Mouse (Mus musculus): ENCODE data around the gene Oit3. TPM values are rescaled to one million over a fixed set of nuclear protein-coding genes. Genes with fewer than 3 reads are reported as not detected.

The Oit3 gene
- polyA plus RNA-seq, 1 experiment from 2014 or later: 5.4 TPM

DNA sequence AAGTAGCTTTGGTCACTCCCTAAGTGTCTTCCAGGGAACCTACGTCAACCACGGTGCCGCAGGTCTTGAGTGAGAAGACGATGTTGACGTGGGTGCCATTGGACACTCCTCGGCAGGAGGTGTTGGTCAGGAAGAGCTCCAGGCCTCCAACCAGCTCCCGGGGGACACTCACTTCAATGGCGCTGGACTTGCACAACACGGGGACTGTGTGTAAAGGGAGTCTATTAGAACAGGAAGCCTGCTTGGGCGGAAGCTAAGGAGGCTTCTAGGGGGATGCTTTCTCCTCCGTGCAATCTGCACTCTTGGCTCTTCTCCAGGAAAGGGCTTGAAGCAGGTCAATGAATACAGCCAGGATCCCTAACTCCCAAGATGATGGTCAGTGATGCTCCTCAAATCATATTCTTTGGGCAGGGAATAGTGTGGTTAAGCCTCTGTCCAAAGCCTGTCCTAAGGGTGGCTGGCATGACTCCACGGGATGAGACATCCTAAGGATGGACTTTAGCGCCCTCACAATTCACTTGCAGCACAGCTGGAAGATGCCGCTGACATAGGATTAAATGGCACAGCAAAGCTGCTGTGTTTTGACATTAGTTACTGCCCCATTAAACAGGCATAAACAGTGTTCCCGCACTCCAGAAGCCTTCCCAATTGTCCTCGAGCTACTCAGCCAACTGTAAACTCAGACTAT lies 12.0 kb downstream of the Oit3 start:
- no peaks in the 10 kb centered on the region for H3K27me3 ChIP-seq (replicated peaks)
- H3K9me3 ChIP-seq: no peaks in the 10 kb centered on the region
- H3K4me2 ChIP-seq: no peak overlapping the region
- peaks cover 37% of the 10 kb centered on the region for H3K4me1 ChIP-seq
- H3K9ac ChIP-seq: no peak overlapping the region
- 69% methylated on average over 16 of the region's 16 CpGs for WGBS
- no peak for ATAC-seq (ENCODE audit: extremely low read depth, insufficient number of reproducible peaks, low FRiP score, low TSS enrichment)
- H3K36me3 ChIP-seq: no peaks in the 10 kb centered on the region
- no peak overlapping the region for H3K4me3 ChIP-seq
- no peak overlapping the region for H3K27ac ChIP-seq (replicated peaks)

DNA sequence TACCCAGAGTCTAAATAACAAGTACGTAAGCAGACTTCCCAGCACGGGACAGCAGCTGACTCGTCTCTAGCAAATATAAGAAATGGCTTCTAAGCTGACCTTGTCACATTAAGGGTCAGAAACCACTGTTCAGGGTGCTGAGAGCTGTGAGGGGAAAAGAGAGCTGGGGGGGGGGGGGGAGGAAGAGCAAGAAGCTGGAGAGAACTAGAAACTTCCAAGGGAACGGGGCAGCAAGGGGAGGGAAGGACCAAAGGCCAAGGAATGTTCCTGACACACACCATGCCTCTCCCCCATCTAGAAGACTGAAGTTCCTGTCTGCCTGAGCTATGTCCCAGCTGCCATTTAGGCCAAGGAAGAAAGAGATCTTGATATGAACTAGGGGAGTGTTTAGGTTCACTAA lies 15.2 kb downstream of the Oit3 start:
- no peak overlapping the region for H3K9ac ChIP-seq
- WGBS: 61% methylated on average over 4 of the region's 4 CpGs
- ATAC-seq (ENCODE audit: extremely low read depth, insufficient number of reproducible peaks, low FRiP score, low TSS enrichment): no peak
- H3K36me3 ChIP-seq: no peaks in the 10 kb centered on the region
- no peaks in the 10 kb centered on the region for H3K27me3 ChIP-seq (replicated peaks)
- H3K9me3 ChIP-seq: no peaks in the 10 kb centered on the region
- H3K4me2 ChIP-seq: no peak overlapping the region
- no peak overlapping the region for H3K27ac ChIP-seq (replicated peaks)
- H3K4me3 ChIP-seq: no peak overlapping the region
- H3K4me1 ChIP-seq: peaks cover 40% of the 10 kb centered on the region

DNA sequence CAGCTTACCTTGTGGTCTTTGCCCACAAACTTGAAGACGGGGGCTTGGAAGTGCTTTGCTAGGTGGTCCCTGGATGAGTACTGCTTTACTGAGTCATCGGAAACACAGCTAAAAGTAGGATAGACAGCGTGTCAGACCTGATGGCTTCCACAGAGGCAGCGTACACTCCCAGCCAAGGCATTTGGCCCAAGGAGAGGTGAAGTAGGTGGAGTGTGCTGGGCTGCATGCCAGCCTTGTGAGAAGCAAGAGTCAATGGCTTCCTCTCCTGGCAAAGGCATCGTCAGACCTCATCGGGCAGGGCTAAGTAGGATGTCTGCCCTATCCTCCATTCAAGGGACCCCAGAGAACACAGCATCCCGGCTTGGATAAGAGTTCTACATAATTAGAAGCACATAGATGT lies 16.2 kb downstream of the Oit3 start:
- Histone ChIP-seq H3K36me3 (no peaks in the 10 kb centered on the region), H3K27ac (replicated peaks) (no peak overlapping the region), H3K4me1 (peaks cover 29% of the 10 kb centered on the region), H3K9me3 (no peaks in the 10 kb centered on the region), H3K4me2 (no peak overlapping the region), H3K9ac (no peak overlapping the region), H3K27me3 (replicated peaks) (no peaks in the 10 kb centered on the region), H3K4me3 (no peak overlapping the region)
- ATAC-seq (ENCODE audit: extremely low read depth, insufficient number of reproducible peaks, low FRiP score, low TSS enrichment): peak; percentile 31; the same call in 1 of the 2 replicates
- WGBS: 57% methylated on average over 7 of the region's 7 CpGs

DNA sequence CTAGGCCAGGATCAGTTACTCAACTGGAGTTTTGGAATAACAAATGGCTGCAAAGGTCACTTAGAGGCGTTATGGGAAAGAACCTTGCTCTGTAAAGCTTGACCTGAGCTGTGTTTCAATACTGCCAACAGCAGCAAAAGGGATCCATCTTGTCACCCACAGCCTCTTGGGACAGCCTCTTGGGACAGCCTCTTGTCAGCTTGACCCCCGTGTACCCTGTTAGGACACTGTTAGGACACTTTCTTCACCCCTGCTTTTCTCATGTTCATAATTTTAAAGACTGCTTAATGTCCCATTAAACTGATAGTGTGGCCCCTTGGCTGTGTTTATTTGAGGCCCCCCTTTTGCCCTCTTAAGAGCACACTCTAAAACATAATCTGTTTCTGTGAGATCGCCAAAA lies 17.1 kb downstream of the Oit3 start:
- Histone ChIP-seq H3K4me3 (no peak overlapping the region), H3K9ac (no peak overlapping the region), H3K4me1 (peaks cover 20% of the 10 kb centered on the region), H3K27me3 (replicated peaks) (no peaks in the 10 kb centered on the region), H3K4me2 (no peak overlapping the region), H3K27ac (replicated peaks) (no peak overlapping the region), H3K36me3 (no peaks in the 10 kb centered on the region), H3K9me3 (no peaks in the 10 kb centered on the region)
- no peak for ATAC-seq (ENCODE audit: extremely low read depth, insufficient number of reproducible peaks, low FRiP score, low TSS enrichment)
- 69% methylated on average over 3 of the region's 3 CpGs for WGBS

DNA sequence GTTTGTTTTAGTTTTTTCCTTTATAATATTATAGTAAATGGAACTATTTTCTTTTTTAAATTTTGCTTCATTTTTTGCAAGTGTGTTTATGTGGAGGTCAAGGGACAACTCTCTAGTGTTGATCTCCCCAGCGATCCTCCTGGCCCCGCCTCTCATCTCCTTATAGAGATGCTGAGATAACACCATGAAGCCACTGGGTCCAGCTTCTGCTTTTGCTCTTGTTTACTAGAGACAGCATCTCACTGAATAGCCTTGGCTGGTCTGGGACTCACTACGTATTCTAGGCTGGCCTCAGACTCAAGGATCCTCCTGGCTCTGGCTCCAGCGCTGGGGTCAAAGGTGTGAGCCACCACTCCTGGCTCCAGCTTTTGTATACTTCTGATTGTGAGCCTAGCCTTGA lies 22.1 kb downstream of the Oit3 start:
- Histone ChIP-seq H3K9me3 (no peaks in the 10 kb centered on the region), H3K9ac (no peak overlapping the region), H3K27me3 (replicated peaks) (no peaks in the 10 kb centered on the region), H3K4me2 (no peak overlapping the region), H3K36me3 (no peaks in the 10 kb centered on the region), H3K4me1 (peaks cover 13% of the 10 kb centered on the region; the same call in 1 of the 2 replicates), H3K4me3 (no peak overlapping the region), H3K27ac (replicated peaks) (no peak overlapping the region)
- ATAC-seq (ENCODE audit: extremely low read depth, insufficient number of reproducible peaks, low FRiP score, low TSS enrichment): no peak
- WGBS: 82% methylated on average over 4 of the region's 4 CpGs

GRCm38 (mm10) chr10:59416623-59417022 lies 25.0 kb downstream of the Oit3 start:
- H3K4me2 ChIP-seq: no peak overlapping the region
- no peak overlapping the region for H3K9ac ChIP-seq
- H3K27ac ChIP-seq (replicated peaks): peak overlapping the region; percentile 33
- no peaks in the 10 kb centered on the region for H3K27me3 ChIP-seq (replicated peaks)
- no peak overlapping the region for H3K4me3 ChIP-seq
- H3K4me1 ChIP-seq: peaks cover 9% of the 10 kb centered on the region; the same call in 1 of the 2 replicates
- H3K9me3 ChIP-seq: no peaks in the 10 kb centered on the region
- no peak for ATAC-seq (ENCODE audit: extremely low read depth, insufficient number of reproducible peaks, low FRiP score, low TSS enrichment)
- no peaks in the 10 kb centered on the region for H3K36me3 ChIP-seq
- 42% methylated on average over 3 of the region's 3 CpGs for WGBS

DNA sequence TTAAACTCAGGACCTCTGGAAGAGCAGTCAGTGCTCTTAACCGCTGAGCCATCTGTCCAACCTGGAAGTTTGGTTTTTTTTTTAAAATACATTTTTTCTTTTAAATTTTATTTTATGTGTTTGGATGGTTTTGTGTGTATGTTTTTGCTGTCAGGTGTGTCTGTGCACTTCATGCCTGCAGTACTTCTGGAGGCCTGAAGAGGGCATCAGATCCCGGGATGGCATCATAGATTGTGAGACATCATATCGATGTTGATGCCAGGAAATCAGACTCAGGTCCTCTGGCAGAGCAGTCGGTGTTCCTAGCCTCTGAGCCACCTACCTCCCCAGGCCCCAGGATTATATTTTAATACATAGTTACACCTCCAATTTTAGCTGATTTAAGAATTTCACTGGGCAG lies 27.9 kb downstream of the Oit3 start:
- Histone ChIP-seq H3K36me3 (no peaks in the 10 kb centered on the region), H3K9ac (no peak overlapping the region), H3K27me3 (replicated peaks) (no peaks in the 10 kb centered on the region), H3K4me2 (no peak overlapping the region), H3K4me3 (no peak overlapping the region), H3K9me3 (no peaks in the 10 kb centered on the region), H3K27ac (replicated peaks) (no peak overlapping the region), H3K4me1 (peaks cover 9% of the 10 kb centered on the region; the same call in 1 of the 2 replicates)
- 84% methylated on average over 4 of the region's 4 CpGs for WGBS
- no peak for ATAC-seq (ENCODE audit: extremely low read depth, insufficient number of reproducible peaks, low FRiP score, low TSS enrichment)

- Histone ChIP-seq H3K4me3 (no peak overlapping the region), H3K4me2 (no peak overlapping the region), H3K27ac (replicated peaks) (no peak overlapping the region), H3K9ac (no peak overlapping the region), H3K9me3 (no peaks in the 10 kb centered on the region), H3K27me3 (replicated peaks) (no peaks in the 10 kb centered on the region), H3K4me1 (no peaks in the 10 kb centered on the region), H3K36me3 (no peaks in the 10 kb centered on the region)
- ATAC-seq (ENCODE audit: extremely low read depth, insufficient number of reproducible peaks, low FRiP score, low TSS enrichment): no peak
- WGBS: 72% methylated on average over 12 of the region's 12 CpGs
Observed at GRCm38 (mm10) chr10:59410264-59410663, 31.3 kb downstream of the Oit3 start.

DNA sequence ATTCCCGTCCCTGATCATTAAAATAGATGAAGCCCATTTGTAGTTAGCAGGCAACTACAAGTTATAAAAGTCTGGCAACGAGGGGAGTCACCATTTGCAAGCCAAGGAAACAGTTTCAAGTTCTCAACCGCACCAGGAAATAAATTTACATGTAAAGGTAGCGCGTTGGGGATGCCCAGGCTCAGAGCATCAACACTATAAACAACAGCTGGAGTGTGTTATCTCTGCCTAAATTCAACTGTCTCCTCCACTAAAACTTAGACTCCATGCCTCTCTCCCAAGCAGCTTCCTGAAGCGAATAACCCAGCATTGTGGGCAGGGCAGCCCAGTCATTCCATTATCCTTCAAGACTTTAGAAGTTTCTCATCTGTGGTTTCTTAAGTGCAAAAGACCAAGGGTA lies 33.1 kb downstream of the Oit3 start:
- Histone ChIP-seq H3K27ac (replicated peaks) (no peak overlapping the region), H3K4me3 (no peak overlapping the region), H3K36me3 (no peaks in the 10 kb centered on the region), H3K4me1 (peaks cover 8% of the 10 kb centered on the region), H3K9me3 (no peaks in the 10 kb centered on the region), H3K4me2 (no peak overlapping the region), H3K27me3 (replicated peaks) (no peaks in the 10 kb centered on the region), H3K9ac (no peak overlapping the region)
- ATAC-seq (ENCODE audit: extremely low read depth, insufficient number of reproducible peaks, low FRiP score, low TSS enrichment): no peak
- WGBS: 59% methylated on average over 6 of the region's 6 CpGs

DNA sequence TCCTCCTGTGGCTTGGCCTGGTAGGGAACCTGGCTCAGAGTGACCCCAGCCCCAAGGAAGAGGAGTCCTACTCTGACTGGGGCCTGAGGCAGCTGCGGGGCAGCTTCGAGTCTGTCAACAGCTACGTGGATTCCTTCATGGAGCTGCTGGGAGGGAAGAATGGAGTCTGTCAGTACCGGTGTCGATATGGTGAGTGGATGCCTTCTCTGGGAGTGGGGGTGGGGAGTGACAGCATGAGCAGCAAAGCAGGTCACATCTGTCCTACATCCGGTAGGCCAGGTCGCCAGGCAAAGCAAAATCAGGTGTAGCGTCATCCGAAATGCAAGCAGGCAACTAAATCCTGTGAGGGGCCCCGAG lies 37.8 kb downstream of the Oit3 start:
- ATAC-seq (ENCODE audit: extremely low read depth, insufficient number of reproducible peaks, low FRiP score, low TSS enrichment): no peak
- H3K4me1 ChIP-seq: peaks cover 17% of the 10 kb centered on the region
- H3K9ac ChIP-seq: peak overlapping the region; percentile 37; the same call in 1 of the 2 replicates
- WGBS: 28% methylated on average over 10 of the region's 10 CpGs
- no peaks in the 10 kb centered on the region for H3K27me3 ChIP-seq (replicated peaks)
- H3K4me2 ChIP-seq: peak overlapping the region; percentile 60
- peak overlapping the region; percentile 22 for H3K4me3 ChIP-seq
- H3K9me3 ChIP-seq: 0 out of 2 replicates have a peak, but pooled peaks cover 3% of the 10 kb centered on the region
- H3K36me3 ChIP-seq: no peaks in the 10 kb centered on the region
- peak overlapping the region; percentile 13; the same call in 1 of the 2 replicates for H3K27ac ChIP-seq (replicated peaks)

- peak within 1 kb of the TSS; percentile 37 for H3K9ac ChIP-seq
- no peaks in the 10 kb centered on the region for H3K27me3 ChIP-seq (replicated peaks)
- H3K27ac ChIP-seq (replicated peaks): peak within 1 kb of the TSS; percentile 13; the same call in 1 of the 2 replicates
- H3K9me3 ChIP-seq: 0 out of 2 replicates have a peak, but pooled peaks cover 3% of the 10 kb centered on the region
- ATAC-seq (ENCODE audit: extremely low read depth, insufficient number of reproducible peaks, low FRiP score, low TSS enrichment): no peak
- 41% methylated on average over 21 of the region's 21 CpGs for WGBS
- H3K4me1 ChIP-seq: peaks cover 17% of the 10 kb centered on the region
- no peaks in the 10 kb centered on the region for H3K36me3 ChIP-seq
- peak within 1 kb of the TSS; percentile 60 for H3K4me2 ChIP-seq
- H3K4me3 ChIP-seq: peak within 1 kb of the TSS; percentile 22
Observed at GRCm38 (mm10) chr10:59402899-59403792, 38.4 kb downstream of the Oit3 start, which contains the start of gene Pla2g12b. Gene Pla2g12b (plus strand): TSS chr10:59403660.

Measured in heart, embryonic 13.5 days (tissue).